Mouse (Mus musculus) B cell, adult 2 months (primary cell): ENCODE data around the gene Col11a2.
"Not testable (repeated sequence)": the region's sequence is repeated elsewhere in the genome, so short reads cannot be mapped to it uniquely, and the experiment has no call there.

ENCODE experiments used
- DNase-seq, 2 experiments: peaks; one replicate each; pipeline ENCODE4 v3.0.0; 2022

Gene Col11a2

DNA sequence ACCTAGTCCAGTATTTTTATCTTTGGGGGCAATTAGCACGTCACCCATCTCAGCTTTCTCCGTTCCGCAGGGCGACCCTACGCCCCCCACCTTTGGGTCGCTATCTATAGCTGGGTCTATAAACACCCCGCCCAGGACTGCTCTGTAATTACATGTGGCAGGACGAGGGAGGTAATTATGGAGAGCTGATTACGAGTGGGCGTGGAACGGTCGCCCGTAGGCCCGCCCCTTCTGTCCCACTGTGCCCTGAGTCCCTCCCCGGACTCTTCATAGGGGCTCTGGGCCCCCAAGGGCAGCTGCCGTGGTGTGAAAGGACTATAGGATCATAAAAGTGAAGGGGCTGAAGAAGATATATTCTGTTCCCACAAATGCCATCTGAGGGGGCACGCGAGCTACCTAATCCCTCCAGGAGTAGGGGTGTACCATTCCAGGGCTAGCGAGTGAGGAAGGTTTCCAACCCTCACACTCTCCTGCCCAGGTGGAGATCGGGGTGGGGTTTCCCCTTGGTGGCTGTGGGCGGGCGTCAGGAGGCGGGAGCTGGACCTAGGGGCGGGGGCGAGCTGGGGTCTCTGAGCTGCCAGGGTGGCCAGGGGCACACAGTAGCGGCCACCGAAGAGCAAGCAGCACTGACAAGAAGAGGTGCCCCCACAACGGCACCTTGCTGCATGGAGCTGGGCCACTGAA is at the start of gene Col11a2:
Gene Col11a2, plus strand, starts transcription at position 560 of the 684 bp plus-strand sequence.
- no peak for DNase-seq

DNA sequence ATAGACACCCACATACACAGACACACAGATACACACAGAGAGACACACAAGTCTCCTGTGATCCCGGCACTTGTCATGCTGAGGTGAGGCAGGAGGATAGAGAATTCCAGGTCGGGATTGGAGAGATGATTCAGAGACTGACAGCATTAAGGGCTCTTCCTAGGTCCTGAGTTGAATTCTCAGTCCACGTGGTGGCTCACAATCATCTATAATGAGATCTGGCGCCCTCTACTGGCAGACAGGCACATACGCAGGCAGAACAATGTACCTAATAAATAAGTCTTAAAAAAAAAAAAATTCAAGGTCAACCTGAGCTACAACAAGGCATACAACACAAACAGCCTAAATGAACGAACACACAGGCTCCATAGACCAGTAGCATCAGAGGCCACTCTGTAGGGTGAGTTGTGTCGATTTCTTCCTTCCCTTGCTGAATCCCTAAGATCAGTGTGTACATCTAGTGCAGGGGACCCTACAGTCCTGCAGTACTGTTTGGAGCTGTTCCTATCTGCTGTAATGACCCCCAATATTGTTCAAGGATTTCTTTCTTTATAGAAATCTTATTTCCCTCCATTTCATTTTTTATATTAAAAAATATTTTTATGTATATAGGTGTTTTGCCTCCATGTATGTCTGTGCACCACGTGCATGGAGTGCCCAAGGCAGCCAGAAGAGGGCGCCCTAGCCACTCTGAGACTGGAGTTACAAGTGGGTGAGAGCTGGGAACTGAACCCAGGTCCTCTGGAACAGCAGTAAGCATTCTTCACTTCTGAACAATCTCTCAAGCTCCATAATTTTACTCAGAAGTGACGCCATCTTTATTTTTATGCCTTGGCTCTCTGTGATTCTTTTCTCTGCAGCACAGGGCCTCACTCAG is 47.2 kb upstream of the Col11a2 start:
- DNase-seq = peak; percentile 83 to 84

DNA sequence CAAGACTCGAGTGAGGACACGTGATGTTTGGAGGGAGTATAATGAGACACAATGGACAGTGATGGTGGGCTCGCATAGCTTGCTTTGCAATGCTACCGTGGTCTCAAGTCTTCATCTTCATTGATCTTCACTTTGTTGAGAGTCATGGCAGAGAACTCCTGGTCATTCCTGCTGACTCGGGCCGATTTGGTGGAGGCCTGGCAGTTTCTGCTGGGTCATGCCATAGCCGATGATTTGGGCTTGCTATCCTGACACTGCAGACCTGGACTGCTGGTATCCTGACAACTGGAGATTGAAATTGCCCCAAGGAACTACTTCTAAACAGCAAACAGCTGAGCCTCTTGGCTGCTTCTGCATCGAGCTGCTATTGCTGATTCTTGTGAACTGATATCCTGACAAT is 44.3 kb upstream of the Col11a2 start:
- DNase-seq = no peak

DNA sequence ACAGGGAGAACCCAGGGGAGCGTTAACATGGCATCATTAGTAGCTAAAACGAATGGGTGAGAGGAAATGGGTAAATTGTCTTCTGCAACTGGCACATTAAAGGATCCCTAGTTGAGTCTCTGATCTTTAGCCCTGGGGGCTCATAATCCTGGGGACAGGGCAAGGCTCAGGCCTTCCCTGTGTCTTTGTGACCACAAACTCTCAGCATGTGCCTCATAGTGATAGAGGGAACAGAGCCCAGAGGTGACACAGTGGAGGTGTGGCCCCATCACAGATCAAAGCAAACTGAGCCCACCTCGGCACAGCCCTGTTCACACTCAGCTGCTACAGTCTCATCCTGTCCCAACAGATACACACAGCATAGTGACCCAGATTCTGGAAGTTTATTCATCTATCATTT is 43.6 kb upstream of the Col11a2 start:
- DNase-seq = peak in 1 of 2 experiments; percentile 27

DNA sequence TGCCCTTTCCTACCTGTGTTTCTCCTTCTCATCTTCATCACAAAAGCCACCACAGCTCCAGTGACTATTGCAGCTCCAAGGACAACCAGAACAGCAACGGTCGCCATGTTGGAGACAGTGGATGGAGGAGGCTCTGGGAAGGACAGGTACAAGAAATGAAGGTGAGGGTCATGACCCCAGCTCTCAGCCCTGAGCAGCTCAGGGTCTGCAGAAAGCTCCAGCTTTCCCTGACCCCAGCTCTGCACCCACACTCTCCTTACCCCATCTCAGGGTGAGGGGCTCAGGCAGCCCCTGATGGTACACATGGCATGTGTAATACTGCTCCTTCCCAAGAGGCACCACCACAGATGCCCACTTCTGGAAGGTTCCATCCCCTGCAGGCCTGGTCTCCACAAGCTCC is 42.2 kb upstream of the Col11a2 start:
- DNase-seq = not testable (repeated sequence)

DNA sequence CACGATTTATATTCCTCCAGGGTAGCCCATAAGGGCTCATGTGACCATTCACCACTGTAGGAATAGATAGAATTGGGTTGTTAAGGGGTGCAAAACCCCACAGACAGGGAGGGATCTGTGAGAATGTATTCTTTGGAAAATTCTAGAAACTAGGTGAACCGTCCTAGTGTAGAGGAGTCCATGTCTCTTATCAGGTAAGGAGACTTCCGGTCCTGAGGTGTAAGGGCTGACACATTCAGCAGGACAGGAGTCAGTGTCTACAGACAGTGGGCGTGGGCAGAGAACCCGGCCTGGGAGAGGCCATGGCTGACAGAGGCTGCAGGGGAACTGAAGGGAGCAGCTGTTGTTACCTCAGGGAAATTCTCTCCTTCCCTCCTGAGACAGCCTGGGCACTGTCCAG is 40.5 kb upstream of the Col11a2 start:
- peak; percentile 43 to 53 for DNase-seq

DNA sequence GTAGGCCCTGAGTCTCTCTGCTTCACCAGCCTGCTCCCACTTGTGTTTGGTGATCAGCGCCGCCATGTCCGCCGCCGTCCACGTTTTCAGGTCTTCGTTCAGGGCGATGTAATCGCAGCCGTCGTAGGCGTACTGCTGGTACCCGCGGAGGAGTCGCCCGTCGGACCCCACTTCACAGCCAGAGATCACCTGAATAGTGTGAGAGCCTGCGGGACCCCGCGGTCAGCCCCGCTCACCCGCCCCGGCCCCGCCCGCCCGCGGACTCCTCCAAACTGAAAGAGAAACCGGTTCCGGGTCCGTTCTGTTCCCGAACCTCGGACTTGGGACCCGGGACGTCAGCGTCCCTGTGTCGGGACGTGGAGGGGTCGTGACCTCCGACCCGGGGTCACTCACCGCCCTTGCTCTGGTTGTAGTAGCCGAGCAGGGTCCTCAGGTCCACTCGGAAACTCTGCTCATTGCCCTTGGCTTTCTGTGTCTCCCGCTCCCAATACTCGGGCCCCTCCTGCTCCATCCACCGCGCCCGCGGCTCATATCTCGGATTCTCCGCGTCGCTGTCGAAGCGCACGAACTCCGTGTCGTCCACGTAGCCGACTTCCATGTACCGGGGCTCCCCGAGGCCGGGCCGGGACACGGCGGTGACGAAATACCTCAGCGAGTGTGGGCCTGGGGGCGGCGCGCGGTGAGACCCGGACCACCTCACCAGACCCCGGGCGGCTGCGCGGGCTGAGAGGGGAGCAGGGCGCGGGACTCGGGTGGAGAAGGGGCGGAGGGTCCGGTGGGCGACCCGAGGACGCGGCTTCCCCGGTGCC is 39.7 kb upstream of the Col11a2 start:
- DNase-seq = peak; percentile 38 to 45

DNA sequence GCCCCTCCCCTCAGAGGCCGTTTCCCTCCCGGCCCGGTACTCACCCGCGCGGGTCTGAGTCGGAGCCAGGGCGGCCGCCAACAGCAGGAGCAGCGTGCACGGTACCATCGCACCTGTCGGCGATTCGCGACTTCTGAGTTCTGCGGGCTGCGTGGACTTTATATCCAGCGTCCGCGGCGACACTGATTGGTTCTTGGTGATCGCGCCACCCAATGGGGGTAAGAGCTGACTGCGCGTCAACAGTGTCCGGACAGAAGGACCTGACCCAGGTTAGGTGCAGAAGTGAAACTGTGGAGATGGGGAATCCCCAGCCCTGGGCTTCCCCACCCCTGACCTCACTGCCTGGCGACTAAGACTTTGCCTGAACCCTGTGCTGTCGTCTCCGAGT is 39.1 kb upstream of the Col11a2 start, which contains the start of gene H2-K1:
Gene H2-K1, minus strand, starts transcription at position 198 of the 388 bp plus-strand sequence.
- peak; percentile 97 to 98 for DNase-seq

DNA sequence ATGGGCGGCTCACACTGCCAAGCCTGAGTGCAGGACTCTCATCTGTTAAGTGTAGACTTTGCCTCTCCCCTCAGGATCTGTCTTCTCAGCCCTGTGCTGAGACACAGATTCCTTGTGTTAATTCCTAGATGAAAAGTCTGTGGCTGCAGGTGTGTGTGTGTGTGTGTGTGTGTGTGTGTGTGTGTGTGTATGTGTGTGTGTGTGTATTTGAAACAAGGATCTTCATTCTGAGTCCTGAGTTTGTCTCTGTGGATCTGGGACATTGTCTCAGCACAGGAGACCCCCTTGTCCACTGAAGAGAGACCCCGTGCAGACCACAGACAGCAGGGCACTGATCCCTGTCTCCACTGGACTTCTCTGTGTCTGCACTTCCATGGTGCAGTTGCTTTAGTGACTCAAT is 38.4 kb upstream of the Col11a2 start:
- not testable (repeated sequence) for DNase-seq

DNA sequence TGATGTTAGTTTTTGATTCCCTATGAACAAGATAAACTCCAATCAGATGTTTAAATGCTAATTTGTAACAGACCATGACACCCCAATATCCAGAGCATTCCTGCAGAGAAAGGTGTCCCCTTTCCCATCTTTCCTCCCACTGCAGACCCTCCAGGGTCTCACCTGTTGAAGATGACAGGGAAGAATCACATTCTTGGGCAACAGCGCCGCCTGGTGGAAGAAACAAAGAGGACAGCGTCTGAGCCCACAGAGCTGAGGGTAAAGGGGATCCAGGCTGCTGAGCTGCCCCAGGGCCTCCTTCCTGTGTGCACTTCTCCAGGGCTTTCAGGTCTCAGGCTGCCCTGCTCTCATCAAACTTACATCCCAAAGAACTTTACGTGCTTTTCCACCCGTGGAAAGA is 35.8 kb upstream of the Col11a2 start:
- peak; percentile 73 to 76 for DNase-seq

DNA sequence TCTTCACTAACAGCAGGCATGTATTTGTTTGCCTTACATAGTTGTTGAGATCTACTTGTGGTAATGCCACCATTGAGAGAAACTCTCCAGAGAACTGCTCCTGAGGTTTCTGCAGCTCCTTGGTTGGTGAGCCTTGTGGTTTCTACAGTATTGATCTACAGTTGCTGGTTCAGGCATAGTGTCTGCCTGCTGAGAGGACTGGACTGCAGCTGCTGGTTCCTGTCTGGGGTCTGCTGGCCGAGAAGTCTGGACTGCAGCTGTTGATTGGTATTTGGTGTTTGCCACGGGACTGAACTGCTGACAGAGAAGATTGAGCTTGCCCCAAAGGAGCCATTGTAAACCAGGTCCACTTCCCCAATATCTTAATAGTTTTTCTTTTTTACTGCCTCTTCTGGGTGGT is 32.7 kb upstream of the Col11a2 start:
- DNase-seq = no peak

DNA sequence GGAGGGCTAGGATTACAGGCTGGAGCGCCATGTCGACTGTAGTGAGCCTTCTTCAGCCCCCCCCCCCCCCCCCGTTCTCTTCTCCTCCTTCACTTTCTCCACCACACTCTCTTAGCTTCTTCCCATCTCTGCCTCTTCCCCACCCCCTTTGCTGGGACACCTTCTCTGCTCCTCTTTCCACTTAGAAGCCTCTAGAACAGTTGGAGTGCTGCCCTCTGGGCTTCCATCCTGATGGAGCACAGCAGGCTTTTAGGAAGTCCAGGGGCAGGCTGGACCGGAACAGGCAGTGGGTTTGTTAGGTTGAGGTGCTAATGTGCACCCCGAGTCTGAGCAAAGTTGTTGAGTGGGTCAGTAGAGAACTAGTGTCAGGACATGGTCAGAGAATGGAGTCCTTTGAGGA is 29.1 kb upstream of the Col11a2 start:
- DNase-seq = no peak

DNA sequence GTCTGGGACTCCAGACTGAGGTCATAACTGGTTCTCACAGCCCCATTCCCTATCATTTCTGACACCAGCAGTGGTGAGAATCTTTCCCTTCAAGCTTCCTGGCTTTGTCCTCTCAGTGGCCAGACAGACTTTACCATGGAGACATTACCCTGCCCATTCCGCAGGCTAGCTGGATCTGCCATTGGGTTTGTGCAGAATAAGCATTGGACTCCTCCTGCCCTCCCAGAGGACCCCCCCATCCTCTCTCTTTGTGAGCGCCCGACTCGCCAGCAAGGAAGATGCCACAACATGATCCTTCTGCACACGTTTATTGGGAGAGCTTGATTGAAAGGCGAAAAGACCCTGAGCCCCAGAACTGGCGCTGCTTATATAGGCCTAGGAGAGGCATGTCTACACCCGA is 25.8 kb upstream of the Col11a2 start:
- no peak for DNase-seq

DNA sequence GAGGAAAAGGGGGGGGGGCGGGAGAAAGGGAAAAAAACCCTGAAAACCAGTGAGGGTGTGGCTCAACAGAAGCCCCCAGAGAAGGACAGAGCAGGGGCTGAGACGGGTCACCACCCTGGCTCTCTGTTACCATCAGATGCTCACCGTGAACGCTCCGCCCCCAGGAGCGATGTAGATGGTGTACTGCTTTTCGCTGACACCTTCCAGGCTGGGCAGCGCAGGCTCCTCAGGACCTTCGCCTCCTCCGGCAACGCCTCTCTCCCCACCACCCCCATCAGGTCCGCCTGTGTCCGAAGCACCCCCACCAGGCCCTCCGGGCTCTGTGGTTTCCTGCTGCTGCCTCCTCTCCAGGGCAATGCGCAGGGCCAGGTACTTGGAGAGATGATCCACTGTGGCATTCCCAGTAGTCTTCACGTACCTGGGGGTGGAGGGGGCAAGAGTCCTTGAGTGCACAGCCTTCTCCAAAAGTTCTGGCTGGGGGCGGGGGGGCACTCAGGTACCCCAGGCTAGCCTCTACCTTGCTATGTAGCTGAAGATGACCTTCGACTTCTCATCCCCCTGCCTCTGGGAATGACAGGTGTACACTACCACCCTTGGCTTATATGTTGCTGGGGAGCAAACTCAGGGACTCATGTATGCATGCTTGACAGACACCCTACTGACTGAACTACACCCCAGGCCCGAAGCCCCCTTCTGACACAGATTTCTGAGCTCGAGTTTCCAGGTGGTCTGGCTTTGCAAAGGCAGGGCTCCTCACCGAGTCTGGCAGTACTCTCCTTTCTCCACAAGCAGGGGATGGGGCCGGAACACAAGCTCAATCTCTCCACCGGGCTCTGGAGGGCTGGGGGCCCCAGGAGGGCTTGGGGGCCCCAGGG is 17.5 kb upstream of the Col11a2 start:
- DNase-seq = no peak

DNA sequence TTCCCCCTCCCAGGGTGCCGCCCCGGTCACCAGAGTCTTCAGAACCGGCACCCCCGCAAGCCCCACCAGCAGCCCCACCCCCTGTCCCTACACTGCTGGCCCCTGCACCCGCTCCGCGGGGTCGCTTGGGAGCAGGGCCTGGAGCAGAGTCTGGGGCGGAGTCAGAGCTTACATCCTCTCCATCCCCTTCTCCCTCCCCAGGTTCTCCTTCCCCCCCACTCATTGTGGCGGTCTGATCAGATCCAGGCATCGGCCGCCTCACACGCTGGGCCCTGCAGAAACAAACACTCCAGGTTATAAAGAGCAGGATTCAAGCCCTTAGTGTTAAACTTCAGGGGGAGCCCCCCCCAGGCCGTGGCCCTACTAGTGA is 16.8 kb upstream of the Col11a2 start:
- no peak for DNase-seq

DNA sequence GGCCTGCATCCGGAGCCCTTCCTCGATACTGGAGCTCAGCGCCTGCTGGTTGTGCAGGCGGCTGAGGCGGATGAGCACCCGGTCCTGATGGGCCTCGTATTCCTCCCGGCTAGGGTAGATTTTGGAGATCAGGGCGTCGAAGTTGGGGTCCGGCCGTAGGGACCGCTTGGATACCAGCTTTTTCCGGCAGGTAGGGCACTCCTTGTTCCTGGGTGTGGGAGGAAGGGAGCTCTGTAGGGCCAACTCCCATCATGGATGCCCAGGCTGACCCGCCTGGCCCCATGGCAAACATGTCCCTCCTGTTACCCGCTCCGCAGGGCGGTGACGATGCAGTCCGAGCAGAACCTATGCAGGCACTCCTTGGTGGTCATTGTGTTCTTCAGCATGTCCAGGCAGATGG is 16.2 kb upstream of the Col11a2 start:
- DNase-seq = no peak

DNA sequence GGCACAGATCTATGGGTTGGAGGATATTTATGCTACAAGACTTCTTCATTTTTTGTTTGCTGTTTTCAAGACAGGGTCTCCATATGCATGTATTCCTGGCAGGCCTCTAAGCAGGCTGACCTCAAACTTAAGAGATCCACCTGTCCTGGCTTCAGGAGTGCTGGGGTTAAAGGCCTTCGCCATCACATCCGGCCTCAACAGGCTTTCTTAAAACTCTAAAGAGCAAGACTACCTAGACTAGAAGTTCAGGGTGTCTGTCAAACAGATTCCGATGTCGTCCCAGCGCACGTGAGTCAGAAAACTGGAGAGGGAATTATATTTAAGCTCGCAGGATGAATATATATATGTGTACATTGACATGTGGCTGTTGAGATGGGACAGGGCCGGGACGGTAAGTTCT is 15.6 kb upstream of the Col11a2 start:
- DNase-seq = no peak

DNA sequence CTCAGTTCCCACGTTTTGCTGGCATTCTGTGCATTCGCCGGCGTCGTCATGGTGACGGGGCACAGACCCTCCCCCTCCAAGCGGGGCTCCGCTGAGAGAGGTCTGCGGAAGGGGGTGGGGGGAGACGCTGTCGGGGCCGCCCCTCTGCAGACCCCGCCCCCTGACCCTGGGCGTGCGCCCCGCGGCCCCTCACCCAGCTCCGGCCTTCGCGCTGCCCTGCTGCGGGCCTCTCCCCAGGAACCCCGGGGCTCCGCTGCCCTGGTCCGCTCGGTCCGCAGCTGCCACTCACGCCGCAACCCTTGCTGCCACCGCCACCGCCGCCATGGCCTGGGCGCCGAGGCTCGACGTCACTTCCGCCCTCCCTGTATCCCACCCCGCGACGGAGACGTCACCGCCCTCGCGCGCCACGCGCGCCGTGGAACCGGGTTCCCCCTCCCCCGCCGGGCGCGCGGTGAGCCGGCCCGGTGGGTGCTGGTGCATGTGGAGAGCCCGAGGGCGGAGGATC is 14.9 kb upstream of the Col11a2 start, which contains the start of gene Ring1:
Gene Ring1, minus strand, starts transcription at position 364 of the 505 bp plus-strand sequence.
- DNase-seq = peak; percentile 88 to 91

DNA sequence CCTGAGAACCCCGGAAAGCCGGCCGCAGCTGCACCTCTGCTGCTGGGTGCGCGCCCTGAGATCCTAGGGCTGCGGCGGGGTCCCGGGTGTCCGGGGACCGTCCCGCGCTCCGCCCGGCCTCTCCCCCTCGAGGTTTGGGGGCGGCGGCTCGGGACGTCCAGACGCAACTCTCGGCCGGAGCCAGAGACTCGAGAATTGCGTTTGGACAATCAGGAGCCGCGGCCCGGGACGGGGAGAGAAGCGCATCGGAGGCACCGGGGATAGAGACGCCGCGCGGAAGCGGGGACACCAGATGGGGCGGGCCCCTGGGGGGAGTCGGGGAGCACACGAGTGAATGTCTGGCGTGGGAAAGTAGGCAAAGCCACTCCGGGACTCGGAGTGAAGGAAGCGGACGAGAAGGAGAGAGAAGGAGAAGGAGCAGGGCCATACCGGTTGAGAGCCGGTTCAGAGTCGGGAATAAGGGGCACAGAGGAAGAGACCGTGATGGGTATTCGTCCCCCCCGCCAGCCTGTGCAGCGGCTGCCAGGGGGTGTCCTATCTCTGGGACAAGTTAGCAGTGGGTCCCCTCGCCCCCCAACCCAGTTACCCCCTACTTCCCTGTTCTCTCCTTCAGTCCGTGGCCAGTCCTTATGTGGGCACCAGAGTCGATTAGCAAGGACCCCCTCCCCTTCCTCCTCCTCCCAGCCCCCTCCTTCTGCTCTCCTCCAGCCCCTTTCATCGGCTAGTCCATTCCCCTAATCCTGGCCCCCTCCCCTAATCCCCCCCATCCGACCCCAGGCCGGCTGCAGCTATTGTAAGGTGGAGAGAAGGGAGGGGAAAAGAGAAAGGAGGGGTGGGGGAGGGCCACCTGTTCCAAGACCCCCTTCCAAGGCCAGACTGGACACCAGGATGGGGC is 14.1 kb upstream of the Col11a2 start:
- DNase-seq = peak in 1 of 2 experiments; percentile 11

DNA sequence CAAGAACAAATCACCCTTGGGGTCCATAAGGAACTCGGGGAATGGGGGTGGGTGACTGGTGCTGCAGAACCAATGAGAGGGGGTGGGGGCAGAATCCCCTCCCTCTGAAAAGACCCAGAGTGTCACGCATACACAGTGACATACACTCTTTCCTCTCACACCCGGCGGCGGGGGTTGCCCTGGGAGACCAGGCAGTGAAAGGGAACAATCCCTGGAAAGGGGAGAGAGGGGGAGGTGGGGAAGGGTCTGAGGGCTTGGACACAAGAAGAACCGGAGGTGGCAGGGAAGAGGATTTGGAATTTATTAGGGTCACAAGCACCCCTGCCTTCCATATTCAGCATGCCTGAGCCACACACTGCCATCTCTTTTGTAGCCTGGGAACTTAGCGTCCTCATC is 13.5 kb upstream of the Col11a2 start:
- DNase-seq = no peak

DNA sequence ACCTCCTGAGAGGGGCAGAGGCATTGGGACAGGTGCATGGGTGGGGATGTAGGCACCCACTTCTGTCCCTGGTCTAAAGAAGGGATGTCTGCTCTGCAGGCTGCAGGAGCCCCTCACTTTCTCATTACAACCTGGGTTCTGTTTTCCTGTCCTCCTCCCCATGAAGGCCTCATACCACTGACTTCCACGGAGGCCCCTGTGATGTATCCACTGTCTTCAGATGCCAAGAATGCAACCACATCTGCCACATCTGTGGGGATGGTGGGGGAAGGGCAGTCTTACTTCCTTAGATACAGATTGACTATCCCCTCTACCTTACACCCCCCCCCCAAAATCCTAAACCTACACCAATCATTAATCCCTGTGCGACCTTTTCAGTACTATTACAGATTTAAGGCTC is 13.0 kb upstream of the Col11a2 start:
- no peak for DNase-seq
